Mouse (Mus musculus) intestine, embryonic 15.5 days (tissue): ENCODE results near the gene S100a5. TPM values are rescaled to one million over a fixed set of nuclear protein-coding genes. Genes with fewer than 3 reads are reported as not detected.
A peak's percentile ranks its signal among the peaks of the same experiment; 100 is the strongest.

Experiments used
- ATAC-seq: fragments of 200-750 bp; cut with Nextera tagmentation; 2 replicates; pipeline ENCODE4 v1.8.0; 2017; ENCODE audit warnings: moderate TSS enrichment, moderate library complexity
- H3K27ac ChIP-seq: fragments of 300-500 bp; sonication (generic); 2 replicates; pipeline ENCODE4 v1.5.1; 2015; ENCODE audit warnings: mild to moderate bottlenecking, inconsistent platforms
- H3K27me3 ChIP-seq: fragments of 300-500 bp; sonication (generic); replicated peaks from 2 replicates; pipeline ENCODE4 v1.6.1; 2015; ENCODE audit warnings: inconsistent platforms
- H3K36me3 ChIP-seq: fragments of 300-500 bp; sonication (generic); 2 replicates; pipeline ENCODE4 v1.6.1; 2015; ENCODE audit warnings: inconsistent platforms
- H3K4me1 ChIP-seq: fragments of 300-500 bp; sonication (generic); replicated peaks from 2 replicates; pipeline ENCODE4 v1.6.1; 2015; ENCODE audit warnings: inconsistent platforms
- H3K4me2 ChIP-seq: fragments of 300-500 bp; sonication (generic); replicated peaks from 2 replicates; pipeline ENCODE4 v1.6.1; 2015; ENCODE audit warnings: mild to moderate bottlenecking, inconsistent platforms
- H3K4me3 ChIP-seq: fragments of 300-500 bp; sonication (generic); replicated peaks from 2 replicates; pipeline ENCODE4 v1.5.1; 2015; ENCODE audit warnings: inconsistent platforms
- H3K9ac ChIP-seq: fragments of 300-500 bp; sonication (generic); 2 replicates; pipeline ENCODE4 v1.6.1; 2015; ENCODE audit warnings: inconsistent platforms
- H3K9me3 ChIP-seq: fragments of 300-500 bp; sonication (generic); 2 replicates; pipeline ENCODE4 v1.6.1; 2016; ENCODE audit warnings: inconsistent platforms
- whole genome bisulfite sequencing: fragments of 180-500 bp; shearing (Covaris S2); methylation state at CpG from one replicate; pipeline ENCODE4 v1.1.7; 2015; 5-methylcytosine and 5-hydroxymethylcytosine counted together
- polyA plus RNA-seq: library from polyadenylated mRNA; unstranded; fragments of >200 nt; fragmentation: Nextera tagmentation; extraction: Ambion mirVana; gene quantifications from 2 replicates; pipeline ENCODE4 v1.2.1, GENCODE M21; 2015

Gene S100a5
- polyA plus RNA-seq, 1 experiment from 2014 or later = 15.0 TPM

- H3K27me3 ChIP-seq = no peaks in the 10 kb centered on the region
- WGBS = 74% methylated on average over 6 of the region's 6 CpGs
- H3K4me2 ChIP-seq = peak overlapping the region; percentile 72
- no peak for ATAC-seq
- no peaks in the 10 kb centered on the region for H3K9me3 ChIP-seq
- peak overlapping the region; percentile 77 for H3K27ac ChIP-seq
- H3K4me3 ChIP-seq = peak overlapping the region; percentile 38
- H3K36me3 ChIP-seq = no peaks in the 10 kb centered on the region
- no peak overlapping the region for H3K9ac ChIP-seq
- H3K4me1 ChIP-seq = peaks cover 20% of the 10 kb centered on the region
Measured at GRCm38 (mm10) chr3:90614148-90614530, 5.8 kb downstream of the S100a5 start.

GRCm38 (mm10) chr3:90614611-90615251 lies 6.4 kb downstream of the S100a5 start:
- H3K36me3 ChIP-seq = no peaks in the 10 kb centered on the region
- peak; percentile 79 for ATAC-seq
- no peak overlapping the region for H3K9ac ChIP-seq
- peak overlapping the region; percentile 38; the same call in 1 of the 2 replicates for H3K4me3 ChIP-seq
- WGBS = 47% methylated on average over 11 of the region's 11 CpGs
- H3K9me3 ChIP-seq = no peaks in the 10 kb centered on the region
- no peaks in the 10 kb centered on the region for H3K27me3 ChIP-seq
- peaks cover 20% of the 10 kb centered on the region for H3K4me1 ChIP-seq
- peak overlapping the region; percentile 77 for H3K27ac ChIP-seq
- H3K4me2 ChIP-seq = peak overlapping the region; percentile 72

GRCm38 (mm10) chr3:90615415-90615814 lies 7.1 kb downstream of the S100a5 start:
- Histone ChIP-seq H3K9me3 (no peaks in the 10 kb centered on the region), H3K4me1 (peaks cover 20% of the 10 kb centered on the region), H3K27me3 (no peaks in the 10 kb centered on the region), H3K9ac (no peak overlapping the region), H3K36me3 (no peaks in the 10 kb centered on the region), H3K4me2 (peak overlapping the region; percentile 72), H3K27ac (0 out of 2 replicates have a peak overlapping the region, but pooled peaks have one; percentile 77), H3K4me3 (no peak overlapping the region)
- WGBS = 10% methylated on average over 7 of the region's 7 CpGs
- ATAC-seq = peak; percentile 76

DNA sequence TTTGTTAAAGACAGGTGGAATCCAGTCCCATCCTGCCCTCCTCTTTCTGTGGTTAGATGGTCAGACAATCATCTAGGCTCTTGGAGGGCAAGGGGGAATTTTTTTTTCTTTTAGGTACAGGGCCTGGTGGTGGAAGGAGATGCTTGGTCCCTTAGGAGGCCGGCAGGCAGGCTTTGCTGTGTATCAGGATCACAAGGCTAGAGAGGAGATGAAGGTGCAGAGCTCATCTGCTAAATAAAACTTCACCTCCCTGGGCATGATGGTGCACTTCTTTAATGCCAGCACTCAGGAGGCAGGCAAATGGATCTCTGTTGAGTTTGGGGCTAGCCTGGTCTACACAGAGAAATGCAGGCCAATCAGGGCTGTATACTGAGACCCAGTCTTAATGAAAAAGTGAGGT lies 7.6 kb downstream of the S100a5 start:
- Histone ChIP-seq H3K9ac (no peak overlapping the region), H3K4me1 (peaks cover 20% of the 10 kb centered on the region), H3K36me3 (no peaks in the 10 kb centered on the region), H3K4me3 (no peak overlapping the region), H3K9me3 (no peaks in the 10 kb centered on the region), H3K27me3 (no peaks in the 10 kb centered on the region), H3K27ac (0 out of 2 replicates have a peak overlapping the region, but pooled peaks have one; percentile 9), H3K4me2 (peak overlapping the region; percentile 72)
- WGBS = 77% methylated on average over 1 of the region's 1 CpGs
- no peak for ATAC-seq

DNA sequence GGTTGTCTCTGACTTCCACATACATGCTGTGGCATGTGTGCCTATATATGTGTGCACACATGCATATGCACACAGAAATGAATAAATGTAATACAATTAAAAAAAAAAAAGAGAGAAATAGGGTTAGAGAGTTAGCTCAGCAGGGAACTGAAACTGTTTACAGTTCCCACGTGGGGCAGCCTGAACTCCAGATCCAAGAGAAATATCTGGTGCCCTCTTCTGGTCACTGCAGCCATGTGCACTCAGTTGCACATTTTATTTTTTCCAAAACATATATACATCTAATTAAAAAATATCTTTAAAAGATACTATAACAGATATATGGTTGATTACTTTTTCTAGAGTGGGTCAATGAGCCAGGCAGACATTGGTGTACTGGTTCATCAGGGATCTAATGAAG lies 9.3 kb downstream of the S100a5 start:
- Histone ChIP-seq H3K27ac (no peak overlapping the region), H3K36me3 (no peaks in the 10 kb centered on the region), H3K4me3 (no peak overlapping the region), H3K9ac (no peak overlapping the region), H3K27me3 (no peaks in the 10 kb centered on the region), H3K4me2 (no peak overlapping the region), H3K9me3 (no peaks in the 10 kb centered on the region), H3K4me1 (peaks cover 20% of the 10 kb centered on the region)
- no peak for ATAC-seq
- 17% methylated on average over 1 of the region's 1 CpGs for WGBS

GRCm38 (mm10) chr3:90621552-90621951 lies 13.2 kb downstream of the S100a5 start:
- 54% methylated on average over 7 of the region's 7 CpGs for WGBS
- Histone ChIP-seq H3K4me2 (no peak overlapping the region), H3K27ac (no peak overlapping the region), H3K4me1 (peaks cover 19% of the 10 kb centered on the region), H3K27me3 (no peaks in the 10 kb centered on the region), H3K4me3 (no peak overlapping the region), H3K36me3 (no peaks in the 10 kb centered on the region), H3K9ac (no peak overlapping the region), H3K9me3 (no peaks in the 10 kb centered on the region)
- ATAC-seq = no peak

DNA sequence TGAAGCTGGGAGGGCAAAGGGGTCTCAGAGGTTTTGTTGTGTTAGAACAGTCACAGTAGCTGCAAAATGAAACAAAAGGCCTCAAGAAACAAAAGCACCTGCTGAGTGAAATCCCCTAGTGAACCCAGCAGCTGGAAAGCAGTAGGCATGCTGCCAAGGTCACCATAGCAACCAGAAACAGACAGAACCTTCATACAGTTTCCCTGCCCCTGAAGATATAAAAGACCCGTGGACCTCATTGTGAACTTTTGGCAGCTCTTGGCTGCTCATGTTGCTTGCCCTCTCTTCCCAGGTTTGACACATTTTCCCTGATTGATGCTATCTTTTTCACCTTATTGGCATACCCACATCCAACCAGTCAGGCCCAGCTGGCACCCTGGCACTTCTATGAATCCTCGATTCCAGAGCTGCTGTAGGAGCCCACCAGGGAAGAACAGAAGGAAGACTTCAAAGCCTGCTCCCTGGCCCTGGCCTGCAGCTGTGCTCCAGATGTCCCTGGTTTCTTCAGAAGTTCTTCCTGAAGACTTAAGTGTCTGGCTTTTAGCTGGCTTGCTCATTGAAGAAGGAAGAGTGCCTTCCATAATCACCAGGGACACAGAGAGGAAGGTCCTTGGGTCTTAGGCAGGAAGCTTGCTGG lies 15.2 kb downstream of the S100a5 start:
- WGBS = 14% methylated on average over 2 of the region's 2 CpGs
- ATAC-seq = peak; percentile 29; the same call in 1 of the 2 replicates
- Histone ChIP-seq H3K4me3 (no peak overlapping the region), H3K27ac (0 out of 2 replicates have a peak overlapping the region, but pooled peaks have one; percentile 27), H3K9me3 (no peaks in the 10 kb centered on the region), H3K9ac (no peak overlapping the region), H3K27me3 (no peaks in the 10 kb centered on the region), H3K4me2 (no peak overlapping the region), H3K36me3 (no peaks in the 10 kb centered on the region), H3K4me1 (peaks cover 19% of the 10 kb centered on the region)

GRCm38 (mm10) chr3:90625496-90625895 lies 17.2 kb downstream of the S100a5 start:
- Histone ChIP-seq H3K4me1 (peaks cover 19% of the 10 kb centered on the region), H3K9ac (no peak overlapping the region), H3K4me3 (no peak overlapping the region), H3K4me2 (no peak overlapping the region; the same call in 1 of the 2 replicates), H3K36me3 (no peaks in the 10 kb centered on the region), H3K27ac (peak overlapping the region; percentile 88), H3K9me3 (no peaks in the 10 kb centered on the region), H3K27me3 (no peaks in the 10 kb centered on the region)
- no peak for ATAC-seq
- 87% methylated on average over 5 of the region's 5 CpGs for WGBS

GRCm38 (mm10) chr3:90626266-90627021 lies 18.1 kb downstream of the S100a5 start:
- H3K9ac ChIP-seq = no peak overlapping the region
- H3K27me3 ChIP-seq = no peaks in the 10 kb centered on the region
- no peaks in the 10 kb centered on the region for H3K9me3 ChIP-seq
- peak; percentile 89 for ATAC-seq
- H3K4me1 ChIP-seq = peaks cover 19% of the 10 kb centered on the region
- no peak overlapping the region for H3K4me3 ChIP-seq
- peak overlapping the region; percentile 42 for H3K4me2 ChIP-seq
- WGBS = 38% methylated on average over 9 of the region's 9 CpGs
- H3K36me3 ChIP-seq = no peaks in the 10 kb centered on the region
- H3K27ac ChIP-seq = peak overlapping the region; percentile 88

DNA sequence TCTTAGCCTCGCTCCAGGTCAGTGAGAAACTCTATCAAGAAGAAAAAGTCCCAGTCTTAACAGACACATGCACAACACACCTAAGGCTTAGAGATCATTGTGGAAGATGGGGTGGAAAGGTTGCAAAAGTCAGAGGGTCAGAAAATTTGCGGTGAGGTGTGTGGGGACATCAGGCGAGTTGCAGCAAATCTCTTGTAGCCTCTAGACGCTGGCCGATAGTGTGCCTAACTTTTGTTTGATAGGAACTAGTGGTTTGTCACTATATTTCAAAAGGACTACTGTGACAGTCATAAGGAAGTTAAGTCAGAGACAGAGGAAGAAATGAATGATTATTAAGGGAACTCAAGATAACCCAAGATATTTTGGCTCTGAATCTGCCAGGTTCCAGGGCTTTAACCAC lies 19.0 kb downstream of the S100a5 start:
- H3K9me3 ChIP-seq = no peaks in the 10 kb centered on the region
- no peak overlapping the region for H3K9ac ChIP-seq
- H3K27me3 ChIP-seq = no peaks in the 10 kb centered on the region
- H3K27ac ChIP-seq = peak overlapping the region; percentile 82
- no peak overlapping the region for H3K4me3 ChIP-seq
- no peak for ATAC-seq
- H3K36me3 ChIP-seq = no peaks in the 10 kb centered on the region
- peak overlapping the region; percentile 27 for H3K4me2 ChIP-seq
- peaks cover 19% of the 10 kb centered on the region for H3K4me1 ChIP-seq
- WGBS = 89% methylated on average over 5 of the region's 5 CpGs

- Histone ChIP-seq H3K9ac (no peak overlapping the region), H3K36me3 (no peaks in the 10 kb centered on the region), H3K27ac (no peak overlapping the region), H3K9me3 (no peaks in the 10 kb centered on the region), H3K27me3 (no peaks in the 10 kb centered on the region), H3K4me3 (no peak overlapping the region), H3K4me2 (no peak overlapping the region), H3K4me1 (peaks cover 19% of the 10 kb centered on the region)
- peak; percentile 64 for ATAC-seq
- WGBS = 48% methylated on average over 4 of the region's 4 CpGs
Measured at GRCm38 (mm10) chr3:90627807-90628206, 19.5 kb downstream of the S100a5 start.

GRCm38 (mm10) chr3:90629298-90629697 lies 21.0 kb downstream of the S100a5 start:
- Histone ChIP-seq H3K4me3 (no peak overlapping the region), H3K4me2 (no peak overlapping the region), H3K9ac (no peak overlapping the region), H3K4me1 (peaks cover 5% of the 10 kb centered on the region; the same call in 1 of the 2 replicates), H3K9me3 (no peaks in the 10 kb centered on the region), H3K27ac (no peak overlapping the region), H3K27me3 (no peaks in the 10 kb centered on the region), H3K36me3 (no peaks in the 10 kb centered on the region)
- 93% methylated on average over 2 of the region's 2 CpGs for WGBS
- no peak for ATAC-seq
